ENCODE assay signal across 7 mouse cellular contexts in genomic region chr2:71528014-71528713, GRCm38 (mm10). TPM values are rescaled to one million over a fixed set of nuclear protein-coding genes. Genes with fewer than 3 reads are reported as not detected.
DNase-seq lines count a peak whose midpoint lies in the region; ATAC-seq lines count a peak whose summit lies in the region.

Gene Dlx1, plus strand, starts transcription at chr2:71528113.

- no peak for DNase-seq in lung, postnatal 10 days
- DNase-seq in induced T-regulatory cell, adult 2 months (ENCODE audit: low read depth) = peak; percentile 48
- DNase-seq in midbrain, embryonic 11.5 days (ENCODE audit: low spot score, missing footprints) = peak; percentile 97
- DNase-seq in ovary, postnatal 10 days (ENCODE audit: low spot score) = no peak
- DNase-seq in spleen, adult 18-20 months = no peak

- peak within 1 kb of the TSS; percentile 52 for H3K4me3 ChIP-seq in lung, embryonic 16.5 days (ENCODE audit: low read length)
- peak within 1 kb of the TSS; percentile 53 for H3K4me3 ChIP-seq in embryonic facial prominence, embryonic 15.5 days (replicated peaks)
- H3K4me3 ChIP-seq in midbrain, embryonic 11.5 days (ENCODE audit: low read depth, low read length) = peak within 1 kb of the TSS; percentile 43

- H3K4me2 ChIP-seq in lung, embryonic 16.5 days (ENCODE audit: low read depth, low read length) = peak within 1 kb of the TSS; percentile 87
- peak within 1 kb of the TSS; percentile 88 for H3K4me2 ChIP-seq in embryonic facial prominence, embryonic 15.5 days (replicated peaks)
- peak within 1 kb of the TSS; percentile 67 for H3K4me2 ChIP-seq in midbrain, embryonic 11.5 days

- H3K9ac ChIP-seq in lung, embryonic 16.5 days (ENCODE audit: low read length) = no peak within 1 kb of the TSS
- H3K9ac ChIP-seq in embryonic facial prominence, embryonic 15.5 days = peak within 1 kb of the TSS; percentile 35
- peak within 1 kb of the TSS; percentile 36; the same call in 1 of the 2 replicates for H3K9ac ChIP-seq in midbrain, embryonic 11.5 days (ENCODE audit: low read length)

- H3K4me1 ChIP-seq in lung, embryonic 16.5 days (replicated peaks; ENCODE audit: control insufficient read depth, insufficient read depth, low read length) = peaks cover 14% of the 10 kb centered on the region
- peaks cover 38% of the 10 kb centered on the region for H3K4me1 ChIP-seq in embryonic facial prominence, embryonic 15.5 days
- H3K4me1 ChIP-seq in midbrain, embryonic 11.5 days (ENCODE audit: control insufficient read depth, insufficient read depth, low read length) = peaks cover 8% of the 10 kb centered on the region

- H3K27me3 ChIP-seq in lung, embryonic 16.5 days (ENCODE audit: control insufficient read depth, insufficient read depth, low read depth, low read length) = peaks cover 94% of the 10 kb centered on the region
- peaks cover 96% of the 10 kb centered on the region for H3K27me3 ChIP-seq in embryonic facial prominence, embryonic 15.5 days
- H3K27me3 ChIP-seq in midbrain, embryonic 11.5 days (ENCODE audit: control insufficient read depth, insufficient read depth, low read length) = peaks cover 98% of the 10 kb centered on the region

- 2% methylated on average over 26 of the region's 26 CpGs for WGBS in lung, embryonic 16.5 days
- 2% methylated on average over 26 of the region's 26 CpGs for WGBS in embryonic facial prominence, embryonic 15.5 days
- WGBS in midbrain, embryonic 11.5 days = 1% methylated on average over 26 of the region's 26 CpGs

- no peaks in the 10 kb centered on the region for H3K36me3 ChIP-seq in lung, embryonic 16.5 days (ENCODE audit: control insufficient read depth, insufficient read depth, low read length)
- no peaks in the 10 kb centered on the region for H3K36me3 ChIP-seq in embryonic facial prominence, embryonic 15.5 days
- H3K36me3 ChIP-seq in midbrain, embryonic 11.5 days (ENCODE audit: control insufficient read depth, insufficient read depth, low read length) = no peaks in the 10 kb centered on the region

- H3K27ac ChIP-seq in lung, embryonic 16.5 days (ENCODE audit: low read length) = no peak within 1 kb of the TSS
- peak within 1 kb of the TSS; percentile 71 for H3K27ac ChIP-seq in embryonic facial prominence, embryonic 15.5 days (replicated peaks)
- no peak within 1 kb of the TSS; the same call in 1 of the 2 replicates for H3K27ac ChIP-seq in midbrain, embryonic 11.5 days (ENCODE audit: low read depth, low read length)

- no peaks in the 10 kb centered on the region for H3K9me3 ChIP-seq in lung, embryonic 16.5 days (ENCODE audit: control insufficient read depth, low read length)
- H3K9me3 ChIP-seq in embryonic facial prominence, embryonic 15.5 days (replicated peaks) = no peaks in the 10 kb centered on the region
- no peaks in the 10 kb centered on the region for H3K9me3 ChIP-seq in midbrain, embryonic 11.5 days (ENCODE audit: control insufficient read depth, low read length)

- ATAC-seq in lung, embryonic 16.5 days (ENCODE audit: low read depth) = no peak
- ATAC-seq in embryonic facial prominence, embryonic 15.5 days (ENCODE audit: insufficient number of reproducible peaks, low FRiP score, low TSS enrichment, low read depth) = no peak
- no peak for ATAC-seq in midbrain, embryonic 11.5 days (ENCODE audit: low FRiP score)

RNA-seq across cellular contexts. Expression of gene Dlx1, which starts in this region (rescaled TPM):
- polyA plus RNA-seq in lung, embryonic 16.5 days (2015; fragmentation: Nextera tagmentation; extraction: Ambion mirVana) = 0.24 and 0.34 TPM in 2 replicates
- 9.7 and 12.5 TPM in 2 replicates for polyA plus RNA-seq in embryonic facial prominence, embryonic 15.5 days (2015; fragmentation: Nextera tagmentation; extraction: Ambion mirVana)
- 13.6 and 17.3 TPM in 2 replicates for polyA plus RNA-seq in midbrain, embryonic 11.5 days (2014; fragmentation: Nextera tagmentation; extraction: Ambion mirVana)

Comparison
In these comparisons a context has a peak if more than half of its experiments do, and no peak if none do; other contexts are left out.
1. DNase-seq: peak in induced T-regulatory cell, adult 2 months (single experiment) and midbrain, embryonic 11.5 days (single experiment); none in lung, postnatal 10 days (single experiment), ovary, postnatal 10 days (single experiment) and spleen, adult 18-20 months (0 of 2).
2. Peak in every context shown above with its lines, with median percentiles within 50 percentile points of each other: H3K4me2 ChIP-seq and H3K4me3 ChIP-seq.